Mouse (Mus musculus) 3134 (cell line): ENCODE data around the gene Sppl2a.
A peak's percentile ranks its signal among the peaks of the same experiment; 100 is the strongest.
"Not testable (repeated sequence)": the region's sequence is repeated elsewhere in the genome, so short reads cannot be mapped to it uniquely, and the experiment has no call there.

Experiments
- DNase-seq: peaks from one replicate; pipeline ENCODE4 v3.0.0-alpha.2; 2011; ENCODE audit warnings: low spot score; ENCODE audit not compliant: insufficient read length; ENCODE audit errors: extremely low read depth

Sppl2a gene

GRCm38 (mm10) chr2:126932897-126933641, at the start of gene Sppl2a:
Sppl2a (minus strand) TSS chr2:126933235.
- peak; percentile 96 for DNase-seq

- no peak for DNase-seq
Measured at GRCm38 (mm10) chr2:126977428-126977827, 44.4 kb upstream of the Sppl2a start.

- no peak for DNase-seq
Measured at GRCm38 (mm10) chr2:126961696-126962095, 28.7 kb upstream of the Sppl2a start.

GRCm38 (mm10) chr2:126955671-126956070, 22.6 kb upstream of the Sppl2a start:
- DNase-seq = no peak

GRCm38 (mm10) chr2:126951085-126951484, 18.1 kb upstream of the Sppl2a start:
- DNase-seq = no peak

GRCm38 (mm10) chr2:126950453-126950852, 17.4 kb upstream of the Sppl2a start:
- DNase-seq = no peak

GRCm38 (mm10) chr2:126949856-126950255, 16.8 kb upstream of the Sppl2a start:
- no peak for DNase-seq

GRCm38 (mm10) chr2:126949297-126949696, 16.3 kb upstream of the Sppl2a start:
- DNase-seq = not testable (repeated sequence)

- no peak for DNase-seq
Measured at GRCm38 (mm10) chr2:126948231-126948630, 15.2 kb upstream of the Sppl2a start.

GRCm38 (mm10) chr2:126947646-126948045, 14.6 kb upstream of the Sppl2a start:
- DNase-seq = no peak

GRCm38 (mm10) chr2:126943211-126943610, 10.2 kb upstream of the Sppl2a start:
- DNase-seq = no peak

- DNase-seq = no peak
Measured at GRCm38 (mm10) chr2:126940314-126940866, 7.4 kb upstream of the Sppl2a start.

- DNase-seq = no peak
Measured at GRCm38 (mm10) chr2:126938069-126938468, 5.0 kb upstream of the Sppl2a start.

GRCm38 (mm10) chr2:126933921-126934320, 886 bp upstream of the Sppl2a start:
- DNase-seq = peak; percentile 19

GRCm38 (mm10) chr2:126932261-126932896, 656 bp downstream of the Sppl2a start:
- DNase-seq = no peak

- no peak for DNase-seq
Measured at GRCm38 (mm10) chr2:126931784-126932183, 1.3 kb downstream of the Sppl2a start.

GRCm38 (mm10) chr2:126928681-126929080, 4.4 kb downstream of the Sppl2a start:
- no peak for DNase-seq

GRCm38 (mm10) chr2:126920358-126921060, 12.5 kb downstream of the Sppl2a start:
- DNase-seq = no peak

- no peak for DNase-seq
Measured at GRCm38 (mm10) chr2:126916236-126916635, 16.8 kb downstream of the Sppl2a start.

GRCm38 (mm10) chr2:126914096-126914495, 18.9 kb downstream of the Sppl2a start:
- no peak for DNase-seq

- DNase-seq = no peak
Measured at GRCm38 (mm10) chr2:126904162-126904561, 28.9 kb downstream of the Sppl2a start.
